Mouse (Mus musculus) kidney, postnatal 0 days (tissue): ENCODE measurements at regions not wholly inside any gene's neighbourhood (a gene's known extent, or its start where the extent isn't known, plus 50 kb on each side); places are given as distances from the start of the nearest gene placed in this dataset.

Source experiments
- ATAC-seq: fragments of 200-750 bp; cut with Nextera tagmentation; replicated peaks from 2 replicates; pipeline ENCODE4 v1.8.0; 2017; ENCODE audit warnings: low read depth, moderate number of reproducible peaks, moderate TSS enrichment, moderate library complexity; ENCODE audit not compliant: low FRiP score
- DNase-seq: peaks from one replicate; pipeline ENCODE4 v3.0.0-alpha.2; 2016; ENCODE audit warnings: low spot score
- H3K27ac ChIP-seq: fragments of 300-500 bp; sonication (generic); 2 replicates; pipeline ENCODE4 v1.5.1; 2014; ENCODE audit warnings: mild to moderate bottlenecking
- H3K27me3 ChIP-seq: fragments of 300-500 bp; sonication (generic); 2 replicates; pipeline ENCODE4 v1.6.1; 2014; ENCODE audit warnings: low read length, mixed read lengths; ENCODE audit not compliant: insufficient read depth
- H3K36me3 ChIP-seq: fragments of 300-500 bp; sonication (generic); 2 replicates; pipeline ENCODE4 v1.6.1; 2014; ENCODE audit warnings: low read length, mixed read lengths; ENCODE audit not compliant: insufficient read depth
- H3K4me1 ChIP-seq: fragments of 300-500 bp; sonication (generic); replicated peaks from 2 replicates; pipeline ENCODE4 v1.6.1; 2014; ENCODE audit warnings: antibody characterized with exemption, low read length, mixed read lengths; ENCODE audit not compliant: insufficient read depth
- H3K4me2 ChIP-seq: fragments of 300-500 bp; sonication (generic); 2 replicates; pipeline ENCODE4 v1.6.1; 2014; ENCODE audit warnings: mild to moderate bottlenecking, low read length, moderate library complexity, mixed read lengths
- H3K4me3 ChIP-seq: fragments of 300-500 bp; sonication (generic); replicated peaks from 2 replicates; pipeline ENCODE4 v1.5.1; 2014; ENCODE audit warnings: low read depth, low read length
- H3K9ac ChIP-seq: fragments of 300-500 bp; sonication (generic); 2 replicates; pipeline ENCODE4 v1.6.1; 2014; ENCODE audit warnings: low read depth, low read length
- H3K9me3 ChIP-seq: fragments of 300-500 bp; sonication (generic); replicated peaks from 2 replicates; pipeline ENCODE4 v1.6.1; 2016; ENCODE audit warnings: low read length, inconsistent platforms, mixed read lengths
- CTCF ChIP-seq: IDR thresholded peaks from 2 replicates; pipeline ENCODE4 v1.5.1; 2016; ENCODE audit warnings: antibody characterized with exemption, low read depth, mild to moderate bottlenecking, moderate library complexity
- WGBS: fragments of 180-500 bp; shearing (Covaris S2); extraction: QIAGEN DNeasy Blood & Tissue Kit; methylation state at CpG from one replicate; pipeline ENCODE4 v1.1.7; 2014; 5-methylcytosine and 5-hydroxymethylcytosine counted together

DNA sequence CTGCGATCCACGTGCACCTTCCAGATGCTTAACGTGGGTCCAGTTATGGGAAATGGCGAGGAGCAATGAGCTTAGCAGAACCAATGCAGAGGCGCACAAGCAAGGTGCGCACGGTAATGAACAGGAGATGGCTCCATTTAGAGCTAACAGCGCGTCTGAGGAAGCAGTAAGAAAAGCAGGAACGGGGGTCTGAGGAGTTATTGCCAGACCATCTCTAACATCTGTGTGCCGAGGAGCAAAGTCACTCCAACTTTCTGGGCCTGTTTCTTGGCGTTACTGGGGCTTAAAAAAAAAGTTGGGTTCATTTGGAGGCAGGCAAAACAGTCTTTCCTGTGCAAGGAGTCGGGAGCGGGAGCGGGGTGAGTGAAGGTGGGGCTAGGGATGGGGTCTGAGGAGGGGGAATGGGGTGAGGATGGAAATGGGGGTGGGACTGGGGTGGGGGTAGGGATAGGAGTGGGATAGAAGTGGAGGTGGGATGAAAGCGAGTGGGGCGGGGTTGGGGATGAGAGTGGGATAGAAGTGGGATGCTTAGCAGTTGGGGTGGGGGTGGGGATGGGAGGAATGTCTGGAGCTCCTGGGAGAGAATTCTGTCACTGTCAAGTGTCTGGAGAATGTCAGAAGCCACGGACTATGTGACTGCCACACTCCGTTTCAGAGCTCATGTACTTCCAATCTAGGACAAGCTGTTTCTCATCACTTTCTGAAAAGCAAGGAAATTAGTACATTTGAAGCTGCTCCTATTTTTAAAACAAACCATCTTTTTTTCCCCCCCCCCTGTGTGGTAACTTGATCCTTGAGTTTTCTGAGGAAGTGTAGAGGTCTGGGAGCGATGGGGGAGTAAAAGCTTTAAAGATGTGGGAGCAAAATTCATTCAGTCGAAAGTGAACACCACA is 225.6 kb upstream of the Ccdc122 start:
- H3K27ac ChIP-seq = no peak overlapping the region
- H3K4me3 ChIP-seq = no peak overlapping the region
- H3K9me3 ChIP-seq = no peaks in the 10 kb centered on the region
- no peak for TF ChIP-seq CTCF
- DNase-seq (peak; percentile 85), ATAC-seq (peak; percentile 49)
- no peaks in the 10 kb centered on the region; the same call in 1 of the 2 replicates for H3K4me1 ChIP-seq
- H3K4me2 ChIP-seq = peak overlapping the region; percentile 14
- H3K36me3 ChIP-seq = no peaks in the 10 kb centered on the region
- H3K27me3 ChIP-seq = no peaks in the 10 kb centered on the region
- H3K9ac ChIP-seq = no peak overlapping the region
- 28% methylated on average over 21 of the region's 21 CpGs for WGBS

DNA sequence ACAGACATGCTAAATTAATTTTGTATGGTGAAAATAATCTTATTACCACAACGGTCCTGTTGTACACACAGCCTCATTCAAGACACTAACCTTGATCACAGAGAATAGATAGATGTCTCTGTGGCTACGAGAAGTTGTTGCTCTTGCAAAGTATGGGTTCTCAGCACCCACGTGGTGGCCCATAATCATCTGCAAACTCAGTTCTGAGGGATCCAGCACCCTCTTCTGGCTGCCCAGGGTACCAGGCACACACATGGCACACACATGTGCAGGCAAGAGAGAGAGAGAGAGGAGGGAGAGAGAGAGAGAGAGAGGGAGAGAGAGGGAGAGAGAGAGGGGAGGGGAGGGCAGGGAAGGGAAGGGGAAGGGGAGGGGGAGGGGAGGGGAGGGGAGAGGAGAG is 226.5 kb upstream of the Ccdc122 start:
- no peaks in the 10 kb centered on the region for H3K27me3 ChIP-seq
- H3K27ac ChIP-seq = no peak overlapping the region
- no peak overlapping the region for H3K9ac ChIP-seq
- no peaks in the 10 kb centered on the region for H3K36me3 ChIP-seq
- WGBS = 92% methylated on average over 3 of the region's 3 CpGs
- H3K4me3 ChIP-seq = no peak overlapping the region
- no peak overlapping the region for H3K4me2 ChIP-seq
- TF ChIP-seq CTCF = no peak; the same call in 1 of the 2 replicates
- no peak for DNase-seq
- H3K9me3 ChIP-seq = no peaks in the 10 kb centered on the region
- H3K4me1 ChIP-seq = no peaks in the 10 kb centered on the region; the same call in 1 of the 2 replicates
- ATAC-seq = no peak

DNA sequence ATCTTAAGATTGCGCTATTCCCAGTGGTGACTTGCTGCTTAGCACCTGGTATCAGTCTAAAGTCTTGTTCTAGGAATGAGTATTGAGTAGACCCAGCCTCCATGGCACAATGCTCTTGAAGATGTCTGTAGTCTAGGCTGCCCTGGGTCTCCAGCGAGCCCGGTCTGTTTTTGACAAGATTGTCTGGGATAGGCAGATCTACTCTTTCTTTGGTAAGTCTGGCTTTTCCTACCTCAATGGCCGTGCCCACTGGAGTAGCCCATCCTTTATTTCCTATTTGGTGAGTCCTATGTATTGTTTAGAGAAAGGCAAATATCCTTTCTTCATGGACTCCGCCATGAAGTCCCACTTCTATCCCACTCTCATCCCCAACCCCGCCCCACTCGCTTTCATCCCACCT is 227.2 kb upstream of the Ccdc122 start:
- DNase-seq = no peak
- WGBS = 97% methylated on average over 7 of the region's 7 CpGs

DNA sequence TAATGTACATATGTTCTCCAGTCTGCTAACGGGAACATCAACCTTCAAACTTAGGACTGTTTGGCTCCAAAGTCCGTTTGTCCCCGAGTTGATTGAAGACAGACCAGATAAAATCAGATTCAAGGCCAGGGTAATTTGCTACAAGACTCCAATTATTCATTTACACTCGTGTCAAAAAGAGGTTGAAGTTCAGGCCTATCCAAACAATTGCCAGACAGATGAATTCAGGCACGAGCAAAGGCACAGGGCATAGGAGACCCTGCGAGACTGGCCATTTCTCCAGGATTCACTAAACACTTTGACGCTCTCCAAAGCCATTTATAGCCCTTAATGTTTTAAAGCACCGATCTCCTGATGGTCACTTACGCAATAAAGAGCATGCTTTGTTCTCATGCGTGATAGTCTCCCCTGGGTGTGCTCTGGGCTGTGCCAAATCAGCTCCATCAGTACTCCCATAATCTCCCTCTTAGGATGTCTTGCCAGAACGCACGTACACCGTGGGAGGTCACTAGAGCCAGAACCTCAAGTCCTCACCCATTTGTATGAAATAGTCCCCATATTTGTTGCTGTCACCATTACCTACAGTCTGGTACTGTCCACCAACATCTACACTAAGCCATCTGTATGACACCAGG is 231.3 kb upstream of the Ccdc122 start:
- DNase-seq (no peak), ATAC-seq (peak; percentile 77)
- Histone ChIP-seq H3K4me3 (no peak overlapping the region), H3K4me1 (no peaks in the 10 kb centered on the region), H3K27me3 (no peaks in the 10 kb centered on the region), H3K4me2 (no peak overlapping the region), H3K9me3 (no peaks in the 10 kb centered on the region), H3K9ac (no peak overlapping the region), H3K27ac (0 out of 2 replicates have a peak overlapping the region, but pooled peaks have one; percentile 42), H3K36me3 (no peaks in the 10 kb centered on the region)
- TF ChIP-seq CTCF = no peak
- 42% methylated on average over 13 of the region's 13 CpGs for WGBS

More for the DNA sequence above, 227.2 kb upstream of the Ccdc122 start:
- ATAC-seq = no peak
- Histone ChIP-seq H3K9ac (no peak overlapping the region), H3K27me3 (no peaks in the 10 kb centered on the region), H3K27ac (no peak overlapping the region), H3K9me3 (no peaks in the 10 kb centered on the region), H3K4me2 (no peak overlapping the region), H3K36me3 (no peaks in the 10 kb centered on the region), H3K4me3 (no peak overlapping the region), H3K4me1 (no peaks in the 10 kb centered on the region; the same call in 1 of the 2 replicates)
- no peak for TF ChIP-seq CTCF

DNA sequence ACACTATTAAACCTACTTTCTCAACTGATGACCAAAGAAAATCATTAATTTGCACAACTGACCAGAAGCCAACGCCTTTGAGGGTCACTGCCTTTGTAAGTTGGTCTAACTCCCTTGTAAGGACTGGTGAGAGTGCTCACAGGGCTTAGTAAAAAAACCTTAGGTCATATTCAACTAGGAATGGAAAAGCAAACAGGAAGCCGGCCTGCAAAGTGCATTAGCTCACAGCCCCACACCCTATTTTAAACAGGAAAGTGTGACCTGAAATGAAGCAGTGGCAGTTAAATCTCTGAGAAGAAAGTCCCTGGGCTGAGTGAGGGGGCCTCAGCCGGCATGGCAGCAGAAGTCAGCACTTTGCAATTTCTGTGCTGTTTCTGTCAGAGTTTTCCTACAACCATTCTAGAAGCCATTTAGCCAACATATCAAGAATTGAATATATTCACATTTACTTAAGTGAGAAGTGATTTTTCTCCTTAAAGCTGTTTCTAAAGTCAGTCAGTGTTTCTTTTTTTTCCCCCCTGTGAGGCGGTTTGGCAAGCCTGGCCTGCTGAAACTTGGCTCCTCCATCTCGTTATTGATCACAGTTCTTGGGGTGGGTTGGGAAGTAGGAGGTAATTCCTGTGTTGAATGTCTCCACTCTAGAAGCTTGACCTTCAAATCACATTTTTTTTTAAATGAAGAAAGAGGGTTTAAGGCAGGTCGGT is 232.0 kb upstream of the Ccdc122 start:
- Histone ChIP-seq H3K9ac (no peak overlapping the region), H3K9me3 (no peaks in the 10 kb centered on the region), H3K36me3 (no peaks in the 10 kb centered on the region), H3K4me3 (no peak overlapping the region), H3K4me1 (no peaks in the 10 kb centered on the region), H3K27ac (no peak overlapping the region), H3K27me3 (no peaks in the 10 kb centered on the region), H3K4me2 (no peak overlapping the region)
- WGBS = 48% methylated on average over 6 of the region's 6 CpGs
- no peak for DNase-seq
- no peak for TF ChIP-seq CTCF
- ATAC-seq = no peak

DNA sequence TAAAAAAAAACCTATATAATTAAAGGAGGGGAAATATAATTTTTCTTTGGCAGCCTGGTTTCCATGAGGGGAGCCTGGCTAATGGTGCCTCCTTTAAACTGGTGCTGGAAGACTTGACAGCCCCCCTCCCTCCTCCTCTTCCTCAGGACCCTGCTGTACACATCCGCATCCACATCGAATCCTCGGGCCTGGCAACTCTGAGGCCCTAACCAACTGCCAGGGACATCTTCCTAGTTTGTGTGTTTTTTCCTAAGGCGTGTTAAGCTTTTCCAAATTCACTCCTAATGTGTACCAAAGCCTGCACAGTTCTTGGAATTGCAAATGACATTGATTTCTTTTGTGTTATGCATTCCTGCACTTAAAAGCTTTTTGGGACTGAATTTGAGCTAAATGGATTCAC is 236.4 kb upstream of the Ccdc122 start:
- Histone ChIP-seq H3K4me2 (no peak overlapping the region), H3K4me1 (no peaks in the 10 kb centered on the region), H3K36me3 (no peaks in the 10 kb centered on the region), H3K4me3 (no peak overlapping the region), H3K9ac (no peak overlapping the region), H3K9me3 (no peaks in the 10 kb centered on the region), H3K27ac (no peak overlapping the region), H3K27me3 (no peaks in the 10 kb centered on the region)
- WGBS = 77% methylated on average over 4 of the region's 4 CpGs
- DNase-seq = no peak
- ATAC-seq = no peak
- TF ChIP-seq CTCF = no peak
